Mouse (Mus musculus) kidney, embryonic 15.5 days (tissue): Measurements from ENCODE around the gene Gm5447. TPM values are rescaled to one million over a fixed set of nuclear protein-coding genes. Genes with fewer than 3 reads are reported as not detected.

Experiments
- ATAC-seq: fragments of 200-750 bp; cut with Nextera tagmentation; replicated peaks from 2 replicates; pipeline ENCODE4 v1.8.0; 2017; ENCODE audit warnings: moderate TSS enrichment; ENCODE audit not compliant: low FRiP score
- H3K27ac ChIP-seq: fragments of 300-500 bp; sonication (generic); 2 replicates; pipeline ENCODE4 v1.5.1; 2015; ENCODE audit warnings: mild to moderate bottlenecking, inconsistent platforms
- H3K27me3 ChIP-seq: fragments of 300-500 bp; sonication (generic); 2 replicates; pipeline ENCODE4 v1.6.1; 2015; ENCODE audit warnings: inconsistent platforms
- H3K36me3 ChIP-seq: fragments of 300-500 bp; sonication (generic); 2 replicates; pipeline ENCODE4 v1.6.1; 2015; ENCODE audit warnings: inconsistent platforms
- H3K4me1 ChIP-seq: fragments of 300-500 bp; sonication (generic); 2 replicates; pipeline ENCODE4 v1.6.1; 2015; ENCODE audit warnings: inconsistent platforms
- H3K4me2 ChIP-seq: fragments of 300-500 bp; sonication (generic); 2 replicates; pipeline ENCODE4 v1.6.1; 2015; ENCODE audit warnings: moderate library complexity, mild to moderate bottlenecking, inconsistent platforms
- H3K4me3 ChIP-seq: fragments of 300-500 bp; sonication (generic); replicated peaks from 2 replicates; pipeline ENCODE4 v1.5.1; 2015; ENCODE audit warnings: mild to moderate bottlenecking, inconsistent platforms
- H3K9ac ChIP-seq: fragments of 300-500 bp; sonication (generic); 2 replicates; pipeline ENCODE4 v1.6.1; 2015; ENCODE audit warnings: mild to moderate bottlenecking, inconsistent platforms
- H3K9me3 ChIP-seq: fragments of 300-500 bp; sonication (generic); replicated peaks from 2 replicates; pipeline ENCODE4 v1.6.1; 2016; ENCODE audit warnings: inconsistent platforms
- WGBS: fragments of 180-500 bp; shearing (Covaris S2); methylation state at CpG from one replicate; pipeline ENCODE4 v1.1.7; 2015; ENCODE audit warnings: mixed read lengths; 5-methylcytosine and 5-hydroxymethylcytosine counted together
- polyA plus RNA-seq: library from polyadenylated mRNA; unstranded; fragments of >200 nt; fragmentation: Nextera tagmentation; extraction: Ambion mirVana; gene quantifications from 2 replicates; pipeline ENCODE4 v1.2.1, GENCODE M21; 2015

The Gm5447 gene
- polyA plus RNA-seq, 1 experiment from 2014 or later: not detected

- Histone ChIP-seq H3K4me2 (no peak overlapping the region), H3K27me3 (peaks cover 49% of the 10 kb centered on the region), H3K36me3 (no peaks in the 10 kb centered on the region), H3K9me3 (no peaks in the 10 kb centered on the region), H3K27ac (no peak overlapping the region), H3K4me3 (no peak overlapping the region), H3K9ac (no peak overlapping the region), H3K4me1 (peaks cover 8% of the 10 kb centered on the region; the same call in 1 of the 2 replicates)
- WGBS: 79% methylated on average over 2 of the region's 2 CpGs
- ATAC-seq: no peak
These were observed 13.7 kb downstream of the Gm5447 start for GRCm38 (mm10) chr13:30987686-30988085.

- H3K27me3 ChIP-seq: peaks cover 44% of the 10 kb centered on the region
- no peak overlapping the region for H3K4me3 ChIP-seq
- H3K4me1 ChIP-seq: peaks cover 8% of the 10 kb centered on the region; the same call in 1 of the 2 replicates
- H3K36me3 ChIP-seq: no peaks in the 10 kb centered on the region
- H3K27ac ChIP-seq: no peak overlapping the region
- ATAC-seq: no peak
- H3K4me2 ChIP-seq: no peak overlapping the region
- no peak overlapping the region for H3K9ac ChIP-seq
- 75% methylated on average over 10 of the region's 10 CpGs for WGBS
- H3K9me3 ChIP-seq: no peaks in the 10 kb centered on the region
These were observed 15.7 kb downstream of the Gm5447 start for GRCm38 (mm10) chr13:30989710-30990109.

- Histone ChIP-seq H3K27me3 (peaks cover 44% of the 10 kb centered on the region), H3K4me3 (no peak overlapping the region), H3K4me1 (peaks cover 6% of the 10 kb centered on the region; the same call in 1 of the 2 replicates), H3K9me3 (no peaks in the 10 kb centered on the region), H3K36me3 (no peaks in the 10 kb centered on the region), H3K9ac (no peak overlapping the region), H3K27ac (no peak overlapping the region), H3K4me2 (no peak overlapping the region)
- 47% methylated on average over 9 of the region's 9 CpGs for WGBS
- ATAC-seq: no peak
These were observed 16.2 kb downstream of the Gm5447 start for GRCm38 (mm10) chr13:30990233-30990632.

GRCm38 (mm10) chr13:30993819-30994218, 19.8 kb downstream of the Gm5447 start:
- H3K9ac ChIP-seq: no peak overlapping the region
- ATAC-seq: no peak
- no peaks in the 10 kb centered on the region for H3K9me3 ChIP-seq
- 35% methylated on average over 3 of the region's 3 CpGs for WGBS
- H3K36me3 ChIP-seq: no peaks in the 10 kb centered on the region
- H3K4me2 ChIP-seq: no peak overlapping the region
- no peak overlapping the region for H3K27ac ChIP-seq
- H3K4me3 ChIP-seq: no peak overlapping the region
- H3K27me3 ChIP-seq: peaks cover 17% of the 10 kb centered on the region
- no peaks in the 10 kb centered on the region for H3K4me1 ChIP-seq

- Histone ChIP-seq H3K36me3 (no peaks in the 10 kb centered on the region), H3K27me3 (peaks cover 14% of the 10 kb centered on the region), H3K4me1 (no peaks in the 10 kb centered on the region), H3K27ac (no peak overlapping the region), H3K9me3 (no peaks in the 10 kb centered on the region), H3K4me2 (no peak overlapping the region), H3K9ac (no peak overlapping the region), H3K4me3 (no peak overlapping the region)
- WGBS: 75% methylated on average over 6 of the region's 6 CpGs
- no peak for ATAC-seq
These were observed 20.4 kb downstream of the Gm5447 start for GRCm38 (mm10) chr13:30994249-30994858.

- no peak overlapping the region for H3K9ac ChIP-seq
- no peak overlapping the region for H3K4me2 ChIP-seq
- no peak overlapping the region for H3K4me3 ChIP-seq
- no peaks in the 10 kb centered on the region for H3K4me1 ChIP-seq
- H3K9me3 ChIP-seq: no peaks in the 10 kb centered on the region
- no peak overlapping the region for H3K27ac ChIP-seq
- no peaks in the 10 kb centered on the region for H3K36me3 ChIP-seq
- no peak for ATAC-seq
- H3K27me3 ChIP-seq: peaks cover 2% of the 10 kb centered on the region; the same call in 1 of the 2 replicates
- 85% methylated on average over 8 of the region's 8 CpGs for WGBS
These were observed 23.7 kb downstream of the Gm5447 start for GRCm38 (mm10) chr13:30997526-30998253.

GRCm38 (mm10) chr13:30999799-31000198, 25.8 kb downstream of the Gm5447 start:
- Histone ChIP-seq H3K9me3 (no peaks in the 10 kb centered on the region), H3K4me3 (no peak overlapping the region), H3K27ac (no peak overlapping the region), H3K27me3 (no peaks in the 10 kb centered on the region), H3K4me2 (no peak overlapping the region), H3K36me3 (no peaks in the 10 kb centered on the region), H3K4me1 (0 out of 2 replicates have a peak, but pooled peaks cover 3% of the 10 kb centered on the region), H3K9ac (no peak overlapping the region)
- ATAC-seq: no peak
- 82% methylated on average over 6 of the region's 6 CpGs for WGBS

GRCm38 (mm10) chr13:31004458-31004857, 30.5 kb downstream of the Gm5447 start:
- Histone ChIP-seq H3K9ac (no peak overlapping the region), H3K36me3 (no peaks in the 10 kb centered on the region), H3K9me3 (no peaks in the 10 kb centered on the region), H3K27me3 (no peaks in the 10 kb centered on the region), H3K27ac (no peak overlapping the region), H3K4me3 (no peak overlapping the region), H3K4me1 (0 out of 2 replicates have a peak, but pooled peaks cover 3% of the 10 kb centered on the region), H3K4me2 (0 out of 2 replicates have a peak overlapping the region, but pooled peaks have one; percentile 15)
- ATAC-seq: no peak
- 48% methylated on average over 12 of the region's 12 CpGs for WGBS

- H3K9me3 ChIP-seq: no peaks in the 10 kb centered on the region
- H3K9ac ChIP-seq: no peak overlapping the region
- no peak overlapping the region for H3K27ac ChIP-seq
- ATAC-seq: no peak
- no peak overlapping the region for H3K4me2 ChIP-seq
- H3K36me3 ChIP-seq: no peaks in the 10 kb centered on the region
- H3K4me1 ChIP-seq: 0 out of 2 replicates have a peak, but pooled peaks cover 3% of the 10 kb centered on the region
- H3K4me3 ChIP-seq: no peak overlapping the region
- 63% methylated on average over 4 of the region's 4 CpGs for WGBS
- H3K27me3 ChIP-seq: no peaks in the 10 kb centered on the region
These were observed 31.0 kb downstream of the Gm5447 start for GRCm38 (mm10) chr13:31004995-31005394.

GRCm38 (mm10) chr13:31017545-31017944, 43.5 kb downstream of the Gm5447 start:
- Histone ChIP-seq H3K9ac (no peak overlapping the region), H3K36me3 (no peaks in the 10 kb centered on the region)
- no peak for ATAC-seq

GRCm38 (mm10) chr13:31021514-31021913, 47.5 kb downstream of the Gm5447 start:
- no peaks in the 10 kb centered on the region for H3K9me3 ChIP-seq
- no peak overlapping the region for H3K4me2 ChIP-seq
- no peaks in the 10 kb centered on the region for H3K36me3 ChIP-seq
- H3K27ac ChIP-seq: no peak overlapping the region
- no peak overlapping the region for H3K4me3 ChIP-seq
- H3K9ac ChIP-seq: no peak overlapping the region
- 41% methylated on average over 4 of the region's 4 CpGs for WGBS
- no peaks in the 10 kb centered on the region for H3K27me3 ChIP-seq
- H3K4me1 ChIP-seq: no peaks in the 10 kb centered on the region
- no peak for ATAC-seq

More at GRCm38 (mm10) chr13:31017545-31017944, 43.5 kb downstream of the Gm5447 start:
- 88% methylated on average over 3 of the region's 3 CpGs for WGBS
- Histone ChIP-seq H3K4me3 (no peak overlapping the region), H3K27me3 (no peaks in the 10 kb centered on the region), H3K9me3 (no peaks in the 10 kb centered on the region), H3K4me2 (no peak overlapping the region), H3K4me1 (no peaks in the 10 kb centered on the region), H3K27ac (no peak overlapping the region)

GRCm38 (mm10) chr13:31021927-31022326, 47.9 kb downstream of the Gm5447 start:
- H3K36me3 ChIP-seq: no peaks in the 10 kb centered on the region
- H3K4me3 ChIP-seq: no peak overlapping the region
- H3K9ac ChIP-seq: no peak overlapping the region
- H3K4me2 ChIP-seq: no peak overlapping the region
- no peaks in the 10 kb centered on the region for H3K4me1 ChIP-seq
- no peak for ATAC-seq
- 52% methylated on average over 6 of the region's 6 CpGs for WGBS
- H3K27ac ChIP-seq: no peak overlapping the region
- H3K9me3 ChIP-seq: no peaks in the 10 kb centered on the region
- H3K27me3 ChIP-seq: no peaks in the 10 kb centered on the region
